Mouse (Mus musculus): ENCODE results near the gene St3gal4.

- TF ChIP-seq CTCF (IDR thresholded peaks at IDR 0.05 in 2 of 3, conservative IDR thresholded peaks at IDR 0.05 in 1 of 3; ENCODE audit: control insufficient read depth in 1 of 3, insufficient read depth in 1 of 3, low read depth in 2 of 3, low read length in 3 of 3, poor library complexity in 1 of 3, severe bottlenecking in 1 of 3): no peak
- TF ChIP-seq CHD1 (IDR thresholded peaks at IDR 0.05; ENCODE audit: low read depth, low read length): no peak
- no peak for TF ChIP-seq EP300 (IDR thresholded peaks at IDR 0.05; ENCODE audit: low read depth in 1 of 2, low read length in 2 of 2)
- TF ChIP-seq MEF2A (IDR thresholded peaks at IDR 0.05; ENCODE audit: extremely low read depth, insufficient replicate concordance, low read depth, low read length, poor library complexity, severe bottlenecking): no peak
- TF ChIP-seq USF2 (IDR thresholded peaks at IDR 0.05; ENCODE audit: borderline replicate concordance in 1 of 2, insufficient read depth in 1 of 2, low read depth in 1 of 2, low read length in 2 of 2): no peak
- no peak for TF ChIP-seq ELF1 (IDR thresholded peaks at IDR 0.05; ENCODE audit: low read depth, low read length)
- no peak for TF ChIP-seq MXI1 (IDR thresholded peaks at IDR 0.05; ENCODE audit: low read depth, low read length)
- no peak for TF ChIP-seq POLR2A (IDR thresholded peaks at IDR 0.05; ENCODE audit: control insufficient read depth in 1 of 2, insufficient read depth in 1 of 2, low read depth in 1 of 2, low read length in 2 of 2, poor library complexity in 1 of 2)
Measured at GRCm38 (mm10) chr9:35119168-35119567, at the start of gene St3gal4.

Data from MEL (cell line).